Mouse (Mus musculus) heart, postnatal 14 days (tissue): Measurements from ENCODE around the gene Mfap4. TPM values are rescaled to one million over a fixed set of nuclear protein-coding genes. Genes with fewer than 3 reads are reported as not detected.

Experiments used
- DNase-seq, 2 experiments: peaks; one replicate each; pipeline ENCODE4 v3.0.0; 2021 to 2022
- intact Hi-C: fragments of 180-260 bp; cut with DNase I; formaldehyde crosslinking; loops from one replicate; pipeline ENCODE4 v1.15.1; 2025
- long read RNA-seq, 2 experiments: library from polyadenylated mRNA; stranded (forward); transcript quantifications; one replicate each; pipeline ENCODE4 v2.0.0; 2021
- total RNA-seq, 2 experiments: library from RNA; stranded (reverse); gene quantifications; 2 replicates each; pipeline ENCODE4 v1.2.3; 2021

Gene Mfap4
- total RNA-seq: 100 to 1,000 TPM; 112 to 142 TPM
- long read RNA-seq, experiment 1, transcript Mfap4-202 (6 exons, 1,722 nt): major isoform, 99 of 108 reads
- long read RNA-seq, experiment 1, partial matches to known transcripts: 5 of 108 reads
- long read RNA-seq, experiment 1, other reads (novel, unspliced or antisense): 4 of 108 reads
- long read RNA-seq, experiment 2, transcript Mfap4-202 (6 exons, 1,722 nt): major isoform, 84 of 101 reads
- long read RNA-seq, experiment 2, partial matches to known transcripts: 12 of 101 reads
- long read RNA-seq, experiment 2, other reads (novel, unspliced or antisense): 4 of 101 reads

GRCm38 (mm10) chr11:61484613-61485540 lies at the start of gene Mfap4:
Mfap4 (plus strand) TSS chr11:61485431.
- intact Hi-C loops: no loop called here
- DNase-seq: peak; percentile 64 to 73

DNA sequence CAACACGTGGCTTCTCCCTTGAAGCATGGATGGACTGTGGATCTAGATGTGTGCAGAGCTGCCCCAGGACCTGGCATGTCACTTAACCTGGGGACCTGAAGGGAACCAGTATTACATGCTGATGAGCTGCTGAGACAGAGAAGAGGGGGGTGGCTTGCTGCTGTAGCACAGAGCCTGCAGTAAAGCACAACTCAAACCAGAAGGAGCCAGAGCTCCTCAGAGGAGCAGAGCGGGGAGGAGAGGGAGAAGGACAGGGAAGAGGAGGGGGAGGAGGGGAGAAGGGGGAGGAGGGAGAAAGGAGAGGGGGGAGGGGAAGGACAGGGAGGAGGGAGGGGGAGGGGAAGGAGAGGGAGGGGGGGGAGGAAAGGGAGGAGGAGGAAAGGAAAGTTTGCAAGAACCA lies 48.9 kb upstream of the Mfap4 start:
- intact Hi-C loops: no loop called here
- no peak for DNase-seq

DNA sequence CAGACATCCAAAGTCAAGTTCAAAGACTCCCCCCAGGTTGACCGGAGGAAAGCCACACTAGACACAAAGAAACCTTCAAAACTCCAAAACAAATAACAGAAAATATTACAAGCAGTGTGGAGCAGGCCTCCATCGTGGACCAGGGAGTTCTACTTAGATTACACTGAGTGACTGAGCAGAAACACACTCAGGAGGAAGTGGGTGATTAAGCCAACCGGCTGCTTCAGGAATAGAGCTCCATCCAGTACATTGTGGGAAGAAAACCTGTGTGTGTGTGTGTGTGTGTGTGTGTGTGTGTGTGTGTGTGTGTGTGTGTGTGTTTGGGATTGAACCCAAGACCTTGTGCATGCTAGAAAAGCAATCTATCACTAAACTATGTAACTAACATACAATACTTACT lies 46.1 kb upstream of the Mfap4 start:
- intact Hi-C loops: no loop called here
- DNase-seq: no peak

- intact Hi-C loops: no loop called here
- DNase-seq: no peak
These were observed 44.8 kb upstream of the Mfap4 start for GRCm38 (mm10) chr11:61440416-61440815.

- DNase-seq: no peak
- intact Hi-C loops: no loop called here
These were observed 43.6 kb upstream of the Mfap4 start for GRCm38 (mm10) chr11:61441670-61442069.

GRCm38 (mm10) chr11:61443807-61444206 lies 41.4 kb upstream of the Mfap4 start:
- intact Hi-C loops: no loop called here
- DNase-seq: no peak

DNA sequence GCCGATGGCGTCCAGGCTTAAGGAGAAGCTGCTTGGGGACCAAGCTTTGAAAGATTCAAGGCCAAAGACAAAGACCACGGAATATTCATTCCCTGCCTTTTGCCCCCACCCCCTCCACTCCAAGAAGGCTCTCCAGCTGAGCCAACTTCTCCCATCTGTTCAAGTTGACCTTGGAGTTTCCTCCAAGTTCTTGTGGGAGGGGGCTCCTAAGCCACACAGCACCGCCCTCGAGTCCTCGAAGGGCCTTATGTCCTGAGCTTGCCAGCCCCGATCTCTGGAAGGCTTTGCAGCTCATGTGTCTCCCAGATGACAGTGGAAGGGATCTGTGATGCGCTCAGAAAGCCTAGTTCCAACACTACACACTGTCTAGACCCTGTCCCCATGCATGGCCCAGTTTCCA lies 37.9 kb upstream of the Mfap4 start:
- intact Hi-C loops: no loop called here
- DNase-seq: peak in 1 of 2 experiments; percentile 28

DNA sequence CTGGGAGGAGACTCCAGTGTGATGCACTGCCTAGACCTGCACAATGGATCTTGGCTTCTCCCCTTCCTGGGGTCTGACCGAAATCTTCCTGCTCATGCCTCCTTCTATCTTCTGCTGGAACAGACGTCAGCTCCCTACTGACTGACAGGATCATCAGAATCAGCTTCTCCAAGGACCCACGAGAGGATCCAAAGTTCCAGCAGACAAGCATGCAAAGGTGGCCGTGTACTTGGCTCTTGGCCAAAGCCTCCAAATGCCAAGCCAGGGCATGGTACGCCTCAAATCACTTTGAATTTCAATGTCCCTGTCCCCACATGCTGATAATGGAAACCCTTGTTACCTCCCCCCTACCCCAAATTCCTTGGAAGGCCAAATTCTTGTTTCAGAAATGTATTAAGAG lies 37.2 kb upstream of the Mfap4 start:
- peak in 1 of 2 experiments; percentile 34 for DNase-seq
- intact Hi-C loops: no loop called here

DNA sequence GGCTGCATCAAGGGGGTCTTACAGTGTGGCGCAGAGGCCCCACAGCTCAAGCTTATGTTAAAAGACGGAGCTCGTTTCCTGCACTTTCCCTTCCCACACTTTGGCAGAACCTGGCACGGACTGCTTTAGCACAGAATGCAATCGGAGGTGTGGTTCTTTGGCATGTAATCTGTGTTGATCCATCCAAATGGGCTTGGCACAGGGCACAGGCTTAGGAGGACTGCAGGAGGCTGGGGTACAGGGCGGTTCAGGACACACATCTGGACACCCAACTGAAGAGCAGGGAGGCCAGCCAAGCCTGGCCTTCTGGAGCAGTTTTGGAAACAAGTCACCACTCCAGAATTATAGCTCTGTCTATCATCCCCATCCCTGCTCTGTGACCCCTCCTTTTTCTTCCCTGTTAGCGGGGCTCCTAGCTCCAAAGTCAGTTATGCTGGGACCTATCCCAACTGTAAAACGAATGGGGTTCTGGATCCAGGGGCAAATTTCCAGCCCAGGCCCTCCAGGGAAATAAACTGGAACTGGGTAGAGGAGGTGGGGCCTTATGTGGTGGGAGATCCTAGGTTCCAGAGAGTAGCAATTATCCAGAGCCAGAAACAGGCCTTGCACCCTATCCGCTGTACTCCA lies 36.5 kb upstream of the Mfap4 start:
- peak; percentile 67 to 70 for DNase-seq
- intact Hi-C loops: no loop called here

- intact Hi-C loops: no loop called here
These were observed 35.5 kb upstream of the Mfap4 start for GRCm38 (mm10) chr11:61449499-61450292.

DNA sequence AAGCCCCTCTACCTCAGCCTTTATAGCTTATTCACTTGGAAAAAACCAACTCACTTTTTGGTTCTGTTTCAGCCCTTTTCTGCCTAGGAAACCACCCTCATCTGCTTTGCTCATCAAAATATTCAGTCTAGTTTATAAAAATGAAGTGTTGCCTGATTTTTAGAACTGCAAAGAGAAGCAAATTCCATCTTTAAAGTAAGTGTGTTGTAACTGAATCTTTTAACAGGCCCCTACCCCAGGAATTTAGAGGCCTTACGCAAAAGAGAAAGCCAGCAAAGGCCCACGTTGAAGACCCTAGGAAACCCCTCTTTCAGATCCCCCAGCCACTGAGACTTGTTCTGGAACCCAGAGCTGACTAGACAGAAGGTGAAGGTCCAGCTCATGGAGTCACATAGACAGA lies 21.2 kb upstream of the Mfap4 start:
- intact Hi-C loops: no loop called here
- no peak for DNase-seq

More at GRCm38 (mm10) chr11:61449499-61450292, 35.5 kb upstream of the Mfap4 start:
- no peak for DNase-seq

DNA sequence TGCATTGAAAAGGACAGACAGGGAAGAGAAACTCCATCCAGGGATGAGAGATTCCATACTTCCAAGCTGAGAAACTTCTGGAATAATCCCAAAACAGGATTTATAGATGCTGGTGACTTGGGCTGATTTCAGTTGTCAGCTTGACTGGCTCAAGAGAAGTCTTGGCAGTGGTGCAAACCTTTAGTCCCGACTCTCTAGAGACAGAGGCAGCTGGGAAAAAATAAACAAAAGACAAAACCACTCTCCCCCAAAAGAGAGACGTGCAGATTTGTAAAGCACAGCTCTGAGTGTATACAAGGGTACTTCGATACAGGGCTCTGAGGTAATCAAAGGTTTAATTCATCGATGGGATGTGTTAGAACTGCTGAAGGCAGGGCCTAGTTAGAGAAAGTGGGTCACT lies 19.8 kb upstream of the Mfap4 start:
- intact Hi-C loops: no loop called here

DNA sequence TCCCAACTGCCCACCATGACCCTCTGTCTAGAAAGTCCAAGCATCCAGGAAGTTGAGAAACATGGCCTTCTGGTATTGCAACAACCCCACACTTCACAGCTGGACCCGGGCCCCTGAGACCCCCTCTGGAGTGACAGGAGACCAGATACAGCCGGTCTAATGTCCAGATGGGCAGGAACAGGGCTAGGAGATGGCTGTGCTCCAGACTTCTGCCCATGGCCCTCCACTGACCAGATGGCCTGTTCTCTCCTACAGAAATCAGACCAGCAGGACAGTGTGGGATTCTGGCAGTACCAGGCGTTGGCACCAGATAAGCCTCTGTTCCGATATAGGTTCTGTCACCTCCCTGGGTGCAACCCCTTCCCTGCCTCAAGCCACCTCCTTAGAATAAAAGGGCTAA lies 16.7 kb upstream of the Mfap4 start:
- intact Hi-C loops: no loop called here
- DNase-seq: no peak

More for the DNA sequence above, 19.8 kb upstream of the Mfap4 start:
- DNase-seq: no peak

- intact Hi-C loops: no loop called here
- DNase-seq: no peak
These were observed 15.8 kb upstream of the Mfap4 start for GRCm38 (mm10) chr11:61469317-61469917.

- no peak for DNase-seq
- intact Hi-C loops: no loop called here
These were observed 14.4 kb upstream of the Mfap4 start for GRCm38 (mm10) chr11:61470880-61471279.

- intact Hi-C loops: no loop called here
- no peak for DNase-seq
These were observed 11.6 kb upstream of the Mfap4 start for GRCm38 (mm10) chr11:61473630-61474029.

- DNase-seq: no peak
- intact Hi-C loops: no loop called here
These were observed 8.3 kb upstream of the Mfap4 start for GRCm38 (mm10) chr11:61476786-61477382.

- intact Hi-C loops: no loop called here
- DNase-seq: no peak
These were observed 7.4 kb upstream of the Mfap4 start for GRCm38 (mm10) chr11:61477566-61478508.
